Mouse (Mus musculus) limb, embryonic 15.5 days (tissue): ENCODE results near the gene Arl4c. TPM values are rescaled to one million over a fixed set of nuclear protein-coding genes. Genes with fewer than 3 reads are reported as not detected.

Experiments used
- ATAC-seq: fragments of 200-750 bp; cut with Nextera tagmentation; 2 replicates; pipeline ENCODE4 v1.8.0; 2017; ENCODE audit warnings: low read depth, moderate TSS enrichment; ENCODE audit not compliant: insufficient number of reproducible peaks, low FRiP score, low TSS enrichment
- H3K27ac ChIP-seq: fragments of 300-500 bp; sonication (generic); 2 replicates; pipeline ENCODE4 v1.5.1; 2015; ENCODE audit warnings: moderate library complexity, mild to moderate bottlenecking, inconsistent platforms
- H3K27me3 ChIP-seq: fragments of 300-500 bp; sonication (generic); 2 replicates; pipeline ENCODE4 v1.6.1; 2015; ENCODE audit warnings: inconsistent platforms
- H3K36me3 ChIP-seq: fragments of 300-500 bp; sonication (generic); 2 replicates; pipeline ENCODE4 v1.6.1; 2015; ENCODE audit warnings: inconsistent platforms
- H3K4me1 ChIP-seq: fragments of 300-500 bp; sonication (generic); 2 replicates; pipeline ENCODE4 v1.6.1; 2015; ENCODE audit warnings: inconsistent platforms
- H3K4me2 ChIP-seq: fragments of 300-500 bp; sonication (generic); 2 replicates; pipeline ENCODE4 v1.6.1; 2015; ENCODE audit warnings: mild to moderate bottlenecking, inconsistent platforms
- H3K4me3 ChIP-seq: fragments of 300-500 bp; sonication (generic); 2 replicates; pipeline ENCODE4 v1.5.1; 2015; ENCODE audit warnings: mild to moderate bottlenecking, inconsistent platforms
- H3K9ac ChIP-seq: fragments of 300-500 bp; sonication (generic); 2 replicates; pipeline ENCODE4 v1.6.1; 2015; ENCODE audit warnings: inconsistent platforms
- H3K9me3 ChIP-seq: fragments of 300-500 bp; sonication (generic); 2 replicates; pipeline ENCODE4 v1.6.1; 2016; ENCODE audit warnings: inconsistent platforms
- WGBS: fragments of 180-500 bp; shearing (Covaris S2); methylation state at CpG from one replicate; pipeline ENCODE4 v1.1.7; 2015; 5-methylcytosine and 5-hydroxymethylcytosine counted together
- polyA plus RNA-seq: library from polyadenylated mRNA; unstranded; fragments of >200 nt; fragmentation: Nextera tagmentation; extraction: Ambion mirVana; gene quantifications from 2 replicates; pipeline ENCODE4 v1.2.1, GENCODE M21; 2015

Arl4c gene
- polyA plus RNA-seq, 1 experiment from 2014 or later = 7.8 TPM

- 63% methylated on average over 4 of the region's 4 CpGs for WGBS
- Histone ChIP-seq H3K4me3 (no peak overlapping the region), H3K4me2 (no peak overlapping the region), H3K27me3 (no peaks in the 10 kb centered on the region; the same call in 1 of the 2 replicates), H3K9me3 (no peaks in the 10 kb centered on the region), H3K36me3 (no peaks in the 10 kb centered on the region), H3K27ac (no peak overlapping the region), H3K9ac (no peak overlapping the region), H3K4me1 (no peaks in the 10 kb centered on the region)
- ATAC-seq = no peak
Measured at GRCm38 (mm10) chr1:88670807-88671206, 31.2 kb downstream of the Arl4c start.

GRCm38 (mm10) chr1:88668846-88669810 lies 32.9 kb downstream of the Arl4c start:
- H3K9me3 ChIP-seq = no peaks in the 10 kb centered on the region
- H3K4me3 ChIP-seq = no peak overlapping the region
- no peak overlapping the region for H3K4me2 ChIP-seq
- no peaks in the 10 kb centered on the region for H3K36me3 ChIP-seq
- 38% methylated on average over 14 of the region's 14 CpGs for WGBS
- H3K4me1 ChIP-seq = no peaks in the 10 kb centered on the region
- no peak overlapping the region for H3K9ac ChIP-seq
- H3K27me3 ChIP-seq = no peaks in the 10 kb centered on the region; the same call in 1 of the 2 replicates
- ATAC-seq = no peak
- no peak overlapping the region for H3K27ac ChIP-seq

- Histone ChIP-seq H3K27me3 (no peaks in the 10 kb centered on the region; the same call in 1 of the 2 replicates), H3K4me3 (no peak overlapping the region), H3K9me3 (no peaks in the 10 kb centered on the region), H3K4me2 (no peak overlapping the region), H3K36me3 (no peaks in the 10 kb centered on the region), H3K27ac (no peak overlapping the region), H3K4me1 (no peaks in the 10 kb centered on the region), H3K9ac (no peak overlapping the region)
- ATAC-seq = no peak
- 17% methylated on average over 7 of the region's 7 CpGs for WGBS
Measured at GRCm38 (mm10) chr1:88668353-88668752, 33.7 kb downstream of the Arl4c start.

DNA sequence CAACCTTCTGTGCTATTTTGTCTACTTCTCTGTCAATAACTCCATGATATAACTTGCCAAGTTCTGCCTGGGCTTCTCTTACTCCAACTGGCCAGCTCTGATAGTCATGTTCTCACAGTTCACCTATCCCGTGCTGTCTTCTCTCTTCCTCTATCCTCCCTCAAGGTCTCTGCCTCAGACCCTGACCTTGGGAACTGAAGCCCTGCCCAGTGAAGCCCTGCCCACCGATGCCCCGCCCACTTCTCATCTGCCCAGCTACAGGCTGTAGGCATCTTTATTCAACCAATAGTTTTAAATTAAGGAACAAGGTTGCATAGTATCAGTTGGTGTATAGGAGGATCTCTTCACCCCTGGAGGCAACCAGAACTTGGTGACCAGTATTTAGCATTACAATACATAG lies 37.4 kb downstream of the Arl4c start:
- Histone ChIP-seq H3K27me3 (no peaks in the 10 kb centered on the region; the same call in 1 of the 2 replicates), H3K36me3 (no peaks in the 10 kb centered on the region), H3K4me1 (no peaks in the 10 kb centered on the region), H3K4me3 (no peak overlapping the region), H3K9me3 (no peaks in the 10 kb centered on the region), H3K9ac (no peak overlapping the region), H3K27ac (no peak overlapping the region), H3K4me2 (no peak overlapping the region)
- WGBS = 67% methylated on average over 3 of the region's 3 CpGs
- no peak for ATAC-seq

GRCm38 (mm10) chr1:88662736-88663135 lies 39.3 kb downstream of the Arl4c start:
- Histone ChIP-seq H3K27ac (no peak overlapping the region), H3K4me2 (no peak overlapping the region), H3K4me3 (no peak overlapping the region), H3K27me3 (no peaks in the 10 kb centered on the region), H3K36me3 (no peaks in the 10 kb centered on the region), H3K9me3 (no peaks in the 10 kb centered on the region), H3K4me1 (0 out of 2 replicates have a peak, but pooled peaks cover 6% of the 10 kb centered on the region), H3K9ac (no peak overlapping the region)
- no peak for ATAC-seq
- WGBS = 68% methylated on average over 5 of the region's 5 CpGs

GRCm38 (mm10) chr1:88661209-88661608 lies 40.8 kb downstream of the Arl4c start:
- Histone ChIP-seq H3K4me3 (no peak overlapping the region), H3K36me3 (no peaks in the 10 kb centered on the region), H3K4me2 (no peak overlapping the region), H3K4me1 (0 out of 2 replicates have a peak, but pooled peaks cover 6% of the 10 kb centered on the region), H3K27ac (no peak overlapping the region), H3K9me3 (no peaks in the 10 kb centered on the region), H3K9ac (no peak overlapping the region), H3K27me3 (no peaks in the 10 kb centered on the region)
- ATAC-seq = no peak
- 88% methylated on average over 3 of the region's 3 CpGs for WGBS

DNA sequence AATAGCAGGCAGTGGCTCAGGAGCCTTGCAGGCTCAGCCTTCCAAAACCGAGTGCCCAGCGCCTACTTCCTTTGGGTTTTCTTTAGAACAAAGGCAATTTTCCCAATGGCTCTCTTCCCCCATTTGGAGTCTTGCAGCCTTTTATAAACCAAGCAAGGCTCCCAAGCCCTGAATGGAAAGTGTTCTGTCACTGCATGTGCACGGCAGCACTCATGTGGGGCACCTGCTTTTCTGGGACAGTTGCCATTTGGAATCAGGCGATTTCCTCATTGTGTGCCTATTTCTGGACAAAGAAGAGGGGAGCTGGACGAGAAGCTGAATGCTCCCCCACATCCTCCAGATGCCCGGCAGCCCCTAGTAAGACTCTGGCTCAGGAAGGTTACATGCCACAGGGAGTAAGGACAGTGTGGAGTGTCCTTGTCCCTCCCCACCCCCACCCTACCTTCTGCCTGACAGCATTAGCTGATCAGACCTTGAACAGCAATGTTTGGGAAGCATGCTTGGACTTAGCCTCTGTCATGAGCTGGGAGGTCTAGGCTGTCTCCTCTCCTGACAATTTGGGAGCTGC lies 43.6 kb downstream of the Arl4c start:
- Histone ChIP-seq H3K4me2 (no peak overlapping the region), H3K9me3 (no peaks in the 10 kb centered on the region), H3K27me3 (no peaks in the 10 kb centered on the region), H3K9ac (no peak overlapping the region), H3K27ac (0 out of 2 replicates have a peak overlapping the region, but pooled peaks have one; percentile 9), H3K4me1 (0 out of 2 replicates have a peak, but pooled peaks cover 6% of the 10 kb centered on the region), H3K36me3 (no peaks in the 10 kb centered on the region), H3K4me3 (no peak overlapping the region)
- ATAC-seq = no peak
- WGBS = 61% methylated on average over 6 of the region's 6 CpGs

DNA sequence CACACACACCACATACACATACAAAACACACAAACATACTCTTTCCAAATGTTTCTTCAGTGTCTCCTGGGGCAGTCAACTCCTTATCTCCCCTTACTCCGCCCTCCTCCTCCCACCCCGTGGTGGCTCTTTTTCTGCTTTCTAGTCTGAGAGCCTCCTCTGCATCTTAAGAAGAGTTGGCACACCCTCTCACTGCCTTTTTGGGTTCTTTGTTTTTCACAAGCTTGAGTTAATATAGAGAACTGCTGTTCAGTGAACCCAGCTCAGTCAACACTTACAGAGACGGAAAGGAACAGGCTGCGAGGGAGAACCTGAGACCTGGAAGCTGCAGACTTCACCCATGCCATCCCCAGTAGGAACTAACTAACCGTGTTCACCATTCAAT lies 45.9 kb downstream of the Arl4c start:
- no peak for ATAC-seq
- 84% methylated on average over 5 of the region's 5 CpGs for WGBS
- Histone ChIP-seq H3K4me1 (0 out of 2 replicates have a peak, but pooled peaks cover 6% of the 10 kb centered on the region), H3K27ac (no peak overlapping the region), H3K36me3 (no peaks in the 10 kb centered on the region), H3K4me2 (no peak overlapping the region), H3K9ac (no peak overlapping the region), H3K9me3 (no peaks in the 10 kb centered on the region), H3K27me3 (no peaks in the 10 kb centered on the region), H3K4me3 (no peak overlapping the region)

GRCm38 (mm10) chr1:88655473-88656095 lies 46.4 kb downstream of the Arl4c start:
- Histone ChIP-seq H3K9me3 (no peaks in the 10 kb centered on the region), H3K9ac (no peak overlapping the region), H3K4me1 (0 out of 2 replicates have a peak, but pooled peaks cover 6% of the 10 kb centered on the region), H3K27ac (no peak overlapping the region), H3K27me3 (no peaks in the 10 kb centered on the region), H3K4me3 (no peak overlapping the region), H3K4me2 (no peak overlapping the region), H3K36me3 (no peaks in the 10 kb centered on the region)
- WGBS = 69% methylated on average over 3 of the region's 3 CpGs
- no peak for ATAC-seq

- no peak overlapping the region for H3K4me2 ChIP-seq
- H3K9me3 ChIP-seq = no peaks in the 10 kb centered on the region
- no peak overlapping the region for H3K27ac ChIP-seq
- 69% methylated on average over 9 of the region's 9 CpGs for WGBS
- no peak overlapping the region for H3K4me3 ChIP-seq
- no peaks in the 10 kb centered on the region for H3K36me3 ChIP-seq
- no peak overlapping the region for H3K9ac ChIP-seq
- H3K27me3 ChIP-seq = no peaks in the 10 kb centered on the region
- no peak for ATAC-seq
- H3K4me1 ChIP-seq = 0 out of 2 replicates have a peak, but pooled peaks cover 6% of the 10 kb centered on the region
Measured at GRCm38 (mm10) chr1:88654521-88655472, 47.2 kb downstream of the Arl4c start.
